Mouse (Mus musculus): Measurements from ENCODE around the gene Nox1.

- TF ChIP-seq POLR2A (IDR thresholded peaks at IDR 0.05; ENCODE audit: extremely low read depth, insufficient read depth, low read length) (no peak), CTCF (IDR thresholded peaks at IDR 0.05; ENCODE audit: low read depth, low read length) (no peak)
Observed at GRCm38 (mm10) chrX:134140024-134140423, 81.7 kb downstream of the Nox1 start.
